Comparison of ENCODE assay signal across 8 mouse cellular contexts in the genomic region with DNA sequence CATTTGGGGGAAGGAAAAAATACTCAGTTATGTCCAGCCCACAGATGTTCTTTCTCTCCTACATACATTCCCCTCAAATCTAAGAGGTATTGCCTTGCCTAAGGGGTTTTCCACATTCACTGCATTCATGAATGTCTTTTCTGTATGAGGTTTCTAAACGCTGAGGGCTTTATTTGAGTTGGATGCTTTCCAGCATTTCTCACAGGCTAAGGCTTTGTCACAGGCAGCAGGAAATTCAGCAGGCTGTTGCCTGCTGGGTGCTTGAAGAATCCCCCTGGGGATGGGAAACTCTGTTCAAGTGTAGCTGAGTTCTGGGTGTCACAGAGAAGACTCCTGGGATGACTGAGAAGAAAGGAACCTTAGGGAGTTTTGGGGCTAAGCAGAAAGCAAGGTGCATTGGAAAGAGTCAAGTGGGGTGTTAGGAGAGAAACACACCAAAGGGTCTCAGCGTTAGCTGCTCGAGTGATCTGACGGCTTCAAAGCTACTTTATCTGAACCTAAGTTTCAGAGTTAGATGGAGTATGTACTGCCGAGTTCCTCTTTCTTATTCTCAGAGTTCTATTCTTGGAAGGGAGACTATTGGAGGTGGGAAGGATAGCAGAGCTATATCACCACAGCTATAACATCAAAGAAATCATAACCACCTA. TPM values are rescaled to one million over a fixed set of nuclear protein-coding genes. Genes with fewer than 3 reads are reported as not detected.
DNase-seq lines count a peak whose midpoint lies in the region; ATAC-seq and TF ChIP-seq lines count a peak whose summit lies in the region.

No protein-coding gene starts in this region.

- 48% methylated on average over 5 of the region's 5 CpGs for WGBS in intestine, embryonic 15.5 days
- 52% methylated on average over 5 of the region's 5 CpGs for WGBS in intestine, embryonic 16.5 days
- WGBS in heart, embryonic 15.5 days = 21% methylated on average over 5 of the region's 5 CpGs

- no peaks in the 10 kb centered on the region for H3K27me3 ChIP-seq in intestine, embryonic 15.5 days (replicated peaks)
- H3K27me3 ChIP-seq in intestine, embryonic 16.5 days (replicated peaks; ENCODE audit: control insufficient read depth, insufficient read depth, low read length) = no peaks in the 10 kb centered on the region
- H3K27me3 ChIP-seq in heart, embryonic 15.5 days = no peaks in the 10 kb centered on the region

- H3K27ac ChIP-seq in intestine, embryonic 15.5 days = no peak overlapping the region
- H3K27ac ChIP-seq in intestine, embryonic 16.5 days (ENCODE audit: low read length) = no peak overlapping the region
- peak overlapping the region; percentile 60 for H3K27ac ChIP-seq in heart, embryonic 15.5 days
- no peak overlapping the region for H3K27ac ChIP-seq in left cerebral cortex, adult 2 months

- intact Hi-C loops in left cerebral cortex, adult 2 months (cut with DNase I) = no loop called here

- H3K4me1 ChIP-seq in intestine, embryonic 15.5 days (replicated peaks) = peaks cover 6% of the 10 kb centered on the region
- H3K4me1 ChIP-seq in intestine, embryonic 16.5 days (ENCODE audit: control insufficient read depth, insufficient read depth, low read length) = peaks cover 2% of the 10 kb centered on the region; the same call in 1 of the 2 replicates
- peaks cover 31% of the 10 kb centered on the region for H3K4me1 ChIP-seq in heart, embryonic 15.5 days (replicated peaks)

- peak; percentile 81 for DNase-seq in Muller cell, postnatal 12 days (ENCODE audit: inconsistent ontology term)
- no peak for DNase-seq in left cerebral cortex, adult 2 months (ENCODE audit: extremely low spot score in 1 of 2, low spot score in 2 of 2)
- DNase-seq in adrenal gland, adult 18-20 months (ENCODE audit: low spot score in 2 of 2) = no peak
- DNase-seq in urinary bladder, adult 18-20 months (ENCODE audit: low spot score in 2 of 2) = no peak

- ATAC-seq in intestine, embryonic 15.5 days = peak; percentile 49; the same call in 1 of the 2 replicates
- ATAC-seq in intestine, embryonic 16.5 days = no peak
- ATAC-seq in heart, embryonic 15.5 days (replicated peaks; ENCODE audit: insufficient number of reproducible peaks, insufficient read depth, low FRiP score, low read depth) = peak; percentile 43
- ATAC-seq in megakaryocyte, adult 5-6 weeks (ENCODE audit: poor library complexity, severe bottlenecking) = peak; percentile 23; the same call in 1 of the 2 replicates

- no peaks in the 10 kb centered on the region for H3K9me3 ChIP-seq in intestine, embryonic 15.5 days
- H3K9me3 ChIP-seq in intestine, embryonic 16.5 days (ENCODE audit: control insufficient read depth, low read length) = no peaks in the 10 kb centered on the region
- H3K9me3 ChIP-seq in heart, embryonic 15.5 days (replicated peaks) = no peaks in the 10 kb centered on the region

- no peak overlapping the region for H3K9ac ChIP-seq in intestine, embryonic 15.5 days
- no peak overlapping the region for H3K9ac ChIP-seq in intestine, embryonic 16.5 days (ENCODE audit: low read depth, low read length)
- no peak overlapping the region for H3K9ac ChIP-seq in heart, embryonic 15.5 days

- no peak overlapping the region for H3K4me2 ChIP-seq in intestine, embryonic 15.5 days (replicated peaks)
- H3K4me2 ChIP-seq in intestine, embryonic 16.5 days (ENCODE audit: low read depth, low read length) = no peak overlapping the region
- H3K4me2 ChIP-seq in heart, embryonic 15.5 days = no peak overlapping the region

- no peak overlapping the region for H3K4me3 ChIP-seq in intestine, embryonic 15.5 days (replicated peaks)
- no peak overlapping the region for H3K4me3 ChIP-seq in intestine, embryonic 16.5 days (ENCODE audit: low read length)
- no peak overlapping the region for H3K4me3 ChIP-seq in heart, embryonic 15.5 days
- no peak overlapping the region for H3K4me3 ChIP-seq in left cerebral cortex, adult 2 months

- no peak for TF ChIP-seq CTCF in left cerebral cortex, adult 2 months (IDR thresholded peaks at IDR 0.05)

- no peaks in the 10 kb centered on the region for H3K36me3 ChIP-seq in intestine, embryonic 15.5 days
- no peaks in the 10 kb centered on the region for H3K36me3 ChIP-seq in intestine, embryonic 16.5 days (ENCODE audit: control insufficient read depth, insufficient read depth, low read length)
- H3K36me3 ChIP-seq in heart, embryonic 15.5 days = no peaks in the 10 kb centered on the region

RNA-seq across cellular contexts. Expression of gene Prdm10, which starts 14.2 kb away (rescaled TPM):
- polyA plus RNA-seq in intestine, embryonic 15.5 days (2015; fragmentation: Nextera tagmentation; extraction: Ambion mirVana) = 3.9 and 4.1 TPM in 2 replicates
- polyA plus RNA-seq in intestine, embryonic 16.5 days (2015; fragmentation: Nextera tagmentation; extraction: Ambion mirVana) = 3.5 and 4.2 TPM in 2 replicates
- polyA plus RNA-seq in heart, embryonic 15.5 days (2015; fragmentation: Nextera tagmentation; extraction: Ambion mirVana) = 3.2 and 4.2 TPM in 2 replicates
- 10.4 and 13.3 TPM in 2 replicates for total RNA-seq in megakaryocyte, adult 5-6 weeks (2015)
- total RNA-seq in megakaryocyte, adult 5-6 weeks (2017) = 8.3 and 9.4 TPM in 2 replicates
- 10 to 100 TPM; 23.1 to 24.5 TPM for total RNA-seq in left cerebral cortex, adult 2 months (2021)
- 1 to 10 TPM; 7.5 to 9.2 TPM for total RNA-seq in adrenal gland, adult 18-20 months (2021)

RNA-seq across cellular contexts. Expression of gene Aplp2, which starts 54.5 kb away (rescaled TPM):
- 210 and 215 TPM in 2 replicates for polyA plus RNA-seq in intestine, embryonic 15.5 days (2015; fragmentation: Nextera tagmentation; extraction: Ambion mirVana)
- polyA plus RNA-seq in intestine, embryonic 16.5 days (2015; fragmentation: Nextera tagmentation; extraction: Ambion mirVana) = 203 and 204 TPM in 2 replicates
- polyA plus RNA-seq in heart, embryonic 15.5 days (2015; fragmentation: Nextera tagmentation; extraction: Ambion mirVana) = 327 and 380 TPM in 2 replicates
- total RNA-seq in megakaryocyte, adult 5-6 weeks (2015) = 68.9 and 88.0 TPM in 2 replicates
- total RNA-seq in megakaryocyte, adult 5-6 weeks (2017) = 101 and 113 TPM in 2 replicates
- 100 to 1,000 TPM; 568 to 604 TPM for total RNA-seq in left cerebral cortex, adult 2 months (2021)
- total RNA-seq in adrenal gland, adult 18-20 months (2021) = 100 to 1,000 TPM; 676 to 807 TPM

Comparison
In these comparisons a context has a peak if more than half of its experiments do, and no peak if none do; other contexts are left out.
1. RNA of gene Aplp2, which starts 54.5 kb away (total RNA-seq): 676 to 807 TPM in adrenal gland, adult 18-20 months and 568 to 604 TPM in left cerebral cortex, adult 2 months; 68.9 to 113 TPM in megakaryocyte, adult 5-6 weeks; every median in the first group is over 4 times any median in the second.